Mouse (Mus musculus): ENCODE results near the gene Ssh2.

DNA sequence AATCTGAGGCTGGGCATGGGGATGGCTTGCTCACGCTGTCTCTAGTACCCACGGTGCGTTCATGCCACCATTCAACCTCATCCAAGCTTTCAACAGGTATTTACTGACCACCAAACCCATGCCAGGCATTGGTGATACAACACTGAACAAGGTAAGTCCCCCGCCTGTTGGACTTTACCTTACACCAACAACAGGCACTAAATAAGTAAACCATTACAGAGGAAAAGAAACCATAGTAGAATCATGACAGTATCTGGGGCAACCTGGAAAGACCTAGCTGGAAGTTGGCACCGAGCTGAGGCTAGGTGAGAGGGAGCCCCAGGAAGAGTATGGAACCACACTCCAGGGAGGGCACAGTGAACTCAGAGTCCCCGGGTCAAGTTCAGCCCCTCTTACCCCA lies 260.8 kb downstream of the Ssh2 start:
- TF ChIP-seq ZNF384 (IDR thresholded peaks at IDR 0.05; ENCODE audit: low read depth, low read length): no peak
- no peak for TF ChIP-seq MAFK (IDR thresholded peaks at IDR 0.05; ENCODE audit: insufficient read depth, low read depth, low read length)
- no peak for TF ChIP-seq ZC3H11A (IDR thresholded peaks at IDR 0.05; ENCODE audit: borderline replicate concordance, low read depth, low read length)
- TF ChIP-seq HCFC1 (IDR thresholded peaks at IDR 0.05; ENCODE audit: borderline replicate concordance, insufficient read depth, low read length): no peak

Data from ES-E14 (cell line).